Mouse (Mus musculus): ENCODE results near the gene Unc5c. TPM values are rescaled to one million over a fixed set of nuclear protein-coding genes. Genes with fewer than 3 reads are reported as not detected.

Gene Unc5c
- total and polyA plus RNA-seq, 2 experiments from 2014 or later, result 9.2 to 28.3 TPM

DNA sequence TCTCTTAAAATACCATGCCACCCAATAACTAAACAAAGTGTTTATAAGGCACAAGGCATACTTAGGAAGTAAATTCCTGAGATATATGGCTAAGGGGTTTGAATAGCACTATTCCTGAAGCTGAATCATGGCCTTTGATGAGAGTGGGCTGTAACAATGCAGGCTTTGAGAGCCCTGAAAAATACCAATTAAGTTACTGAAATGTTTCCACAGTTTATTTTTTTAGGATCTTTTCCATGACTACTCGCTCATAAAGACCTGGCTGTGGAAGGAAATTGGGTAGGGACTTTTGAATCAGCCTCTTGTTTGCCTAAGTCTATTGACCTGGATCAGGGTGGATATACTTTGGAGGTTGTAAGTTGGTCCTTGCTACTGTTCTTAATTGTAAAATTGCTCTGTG, 44.8 kb downstream of the Unc5c start:
- no peaks in the 10 kb centered on the region for H3K27me3 ChIP-seq (ENCODE audit: insufficient read depth, low read length)
- no peak overlapping the region for H3K4me2 ChIP-seq (ENCODE audit: low read depth)
- no peak for DNase-seq
- H3K27ac ChIP-seq (ENCODE audit: low read depth, low read length), result no peak overlapping the region
- no peaks in the 10 kb centered on the region for H3K9me3 ChIP-seq (ENCODE audit: low read length)
- no peaks in the 10 kb centered on the region for H3K36me3 ChIP-seq (ENCODE audit: insufficient read depth)
- H3K9ac ChIP-seq, result no peak overlapping the region
- TF ChIP-seq CTCF (IDR thresholded peaks at IDR 0.05; ENCODE audit: low read depth), result no peak
- 19% methylated on average over 1 of the region's 1 CpGs for WGBS
- no peaks in the 10 kb centered on the region for H3K4me1 ChIP-seq (ENCODE audit: insufficient read depth)
- no peak overlapping the region for H3K4me3 ChIP-seq (ENCODE audit: low read depth, low read length)
- no peak for ATAC-seq

DNA sequence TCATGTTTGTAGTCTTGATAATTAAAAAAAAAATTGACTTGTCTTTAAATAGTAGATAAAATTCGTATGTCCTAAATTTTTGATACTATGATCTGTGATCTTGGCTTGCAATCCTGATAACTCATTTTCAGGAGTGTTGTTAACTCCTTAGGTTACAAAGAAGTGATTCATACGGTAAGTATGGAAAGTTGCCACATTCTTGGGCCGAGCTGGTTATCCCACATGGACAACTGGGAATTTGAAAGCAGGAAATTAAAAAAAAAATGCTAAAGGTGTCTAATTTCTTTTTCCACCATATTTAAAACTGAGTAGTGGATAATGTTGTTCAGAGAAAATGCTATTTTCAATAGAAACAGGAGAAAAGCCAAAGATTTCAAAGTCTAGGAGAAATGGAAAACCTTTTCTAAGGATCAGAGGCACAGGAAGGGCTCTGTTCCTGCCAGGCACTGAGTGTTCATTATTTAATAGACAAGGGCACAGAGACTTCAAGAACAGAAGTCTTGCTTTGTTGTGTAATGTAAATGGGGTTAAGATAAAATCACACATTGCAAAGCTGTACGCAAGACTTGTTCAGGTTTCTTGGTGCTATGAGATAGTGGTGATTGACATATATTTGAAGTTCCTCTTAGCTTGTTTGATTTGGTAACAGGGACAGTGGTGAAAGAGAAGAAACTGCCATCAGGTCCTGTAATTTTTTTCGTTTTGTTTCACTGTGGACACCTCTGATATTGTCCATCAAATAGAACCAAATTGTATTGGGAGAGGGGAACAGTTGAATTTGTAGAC, 46.4 kb downstream of the Unc5c start:
- no peak overlapping the region for H3K4me3 ChIP-seq (ENCODE audit: low read depth, low read length)
- ATAC-seq (no peak), DNase-seq (no peak)
- H3K4me2 ChIP-seq (ENCODE audit: low read depth), result no peak overlapping the region
- no peak for TF ChIP-seq CTCF (IDR thresholded peaks at IDR 0.05; ENCODE audit: low read depth)
- no peaks in the 10 kb centered on the region for H3K27me3 ChIP-seq (ENCODE audit: insufficient read depth, low read length)
- H3K36me3 ChIP-seq (ENCODE audit: insufficient read depth), result no peaks in the 10 kb centered on the region
- H3K4me1 ChIP-seq (ENCODE audit: insufficient read depth), result no peaks in the 10 kb centered on the region
- H3K27ac ChIP-seq (ENCODE audit: low read depth, low read length), result no peak overlapping the region
- H3K9me3 ChIP-seq (ENCODE audit: low read length), result no peaks in the 10 kb centered on the region
- 69% methylated on average over 5 of the region's 5 CpGs for WGBS
- no peak overlapping the region for H3K9ac ChIP-seq

DNA sequence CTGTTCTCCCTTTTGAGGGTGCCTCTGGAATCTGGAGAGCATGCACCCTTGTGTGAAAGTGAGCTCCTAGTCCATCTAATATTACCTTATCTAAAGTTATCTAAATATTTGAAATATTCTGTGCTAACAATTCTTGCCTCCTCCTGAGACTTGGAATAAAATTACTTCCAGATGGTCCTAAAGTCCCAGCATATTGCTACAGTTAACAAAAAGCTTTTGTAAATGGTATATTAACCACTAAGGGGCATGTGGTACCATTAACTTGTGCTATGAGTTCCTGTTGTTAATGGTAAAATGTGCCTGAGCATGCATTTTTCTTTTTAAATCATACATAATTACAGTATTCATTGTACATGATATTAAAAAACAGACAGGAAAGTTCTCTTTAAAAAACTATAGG, 63.7 kb downstream of the Unc5c start:
- DNase-seq (no peak), ATAC-seq (no peak)
- no peak overlapping the region for H3K4me2 ChIP-seq (ENCODE audit: low read depth)
- H3K9me3 ChIP-seq (ENCODE audit: low read length), result no peaks in the 10 kb centered on the region
- no peaks in the 10 kb centered on the region for H3K36me3 ChIP-seq (ENCODE audit: insufficient read depth)
- TF ChIP-seq CTCF (IDR thresholded peaks at IDR 0.05; ENCODE audit: low read depth), result no peak
- H3K4me1 ChIP-seq (ENCODE audit: insufficient read depth), result no peaks in the 10 kb centered on the region
- no peaks in the 10 kb centered on the region for H3K27me3 ChIP-seq (ENCODE audit: insufficient read depth, low read length)
- no peak overlapping the region for H3K4me3 ChIP-seq (ENCODE audit: low read depth, low read length)
- H3K27ac ChIP-seq (ENCODE audit: low read depth, low read length), result no peak overlapping the region
- no peak overlapping the region for H3K9ac ChIP-seq

DNA sequence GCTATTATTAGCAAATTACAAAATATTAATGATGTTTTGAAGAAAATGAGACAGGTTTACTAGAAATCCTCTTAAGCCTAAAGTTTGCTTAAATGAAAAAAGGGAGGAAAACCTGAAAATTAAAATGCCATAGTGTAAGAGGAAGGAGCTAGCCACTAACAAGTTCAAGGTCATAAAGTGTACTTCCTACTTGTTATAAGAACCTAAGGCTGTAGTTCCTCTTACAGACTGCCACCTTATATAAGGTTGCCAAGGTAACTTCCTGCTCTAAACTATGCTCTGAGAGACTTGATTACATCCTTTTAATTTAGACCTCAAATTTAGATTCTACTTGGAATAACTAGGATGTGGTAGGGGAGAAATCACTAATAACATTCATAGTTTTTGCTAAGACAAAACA, 64.6 kb downstream of the Unc5c start:
- Histone ChIP-seq H3K4me1 (ENCODE audit: insufficient read depth) (no peaks in the 10 kb centered on the region), H3K36me3 (ENCODE audit: insufficient read depth) (no peaks in the 10 kb centered on the region), H3K4me3 (ENCODE audit: low read depth, low read length) (no peak overlapping the region), H3K4me2 (ENCODE audit: low read depth) (no peak overlapping the region), H3K27ac (ENCODE audit: low read depth, low read length) (no peak overlapping the region), H3K9ac (no peak overlapping the region), H3K27me3 (ENCODE audit: insufficient read depth, low read length) (no peaks in the 10 kb centered on the region), H3K9me3 (ENCODE audit: low read length) (no peaks in the 10 kb centered on the region)
- no peak for TF ChIP-seq CTCF (IDR thresholded peaks at IDR 0.05; ENCODE audit: low read depth)
- ATAC-seq (no peak), DNase-seq (no peak)

DNA sequence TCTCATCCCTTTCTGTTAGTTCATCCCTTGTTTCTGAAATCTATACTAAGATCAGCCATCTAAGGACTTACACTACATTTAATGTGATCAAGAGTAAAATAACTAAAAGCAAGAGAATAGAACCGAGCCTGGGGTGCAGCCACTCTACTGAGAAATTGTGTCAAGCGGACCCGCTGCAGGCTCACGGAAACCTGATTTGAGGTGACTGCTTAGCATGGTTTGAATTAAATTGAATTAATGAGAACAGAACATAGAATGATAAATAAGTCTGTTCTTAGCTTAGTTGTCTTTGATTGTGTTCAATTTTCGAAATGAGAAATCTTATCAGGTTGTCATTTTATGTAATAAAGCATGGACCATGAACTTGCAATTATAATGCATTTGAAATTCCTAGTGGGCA, 68.8 kb downstream of the Unc5c start:
- Histone ChIP-seq H3K4me1 (ENCODE audit: insufficient read depth) (no peaks in the 10 kb centered on the region), H3K36me3 (ENCODE audit: insufficient read depth) (no peaks in the 10 kb centered on the region), H3K9me3 (ENCODE audit: low read length) (no peaks in the 10 kb centered on the region), H3K4me2 (ENCODE audit: low read depth) (no peak overlapping the region), H3K27me3 (ENCODE audit: insufficient read depth, low read length) (no peaks in the 10 kb centered on the region), H3K27ac (ENCODE audit: low read depth, low read length) (no peak overlapping the region), H3K9ac (no peak overlapping the region), H3K4me3 (ENCODE audit: low read depth, low read length) (no peak overlapping the region)
- TF ChIP-seq CTCF (IDR thresholded peaks at IDR 0.05; ENCODE audit: low read depth), result no peak
- DNase-seq (no peak), ATAC-seq (no peak)
- 84% methylated on average over 5 of the region's 5 CpGs for WGBS

DNA sequence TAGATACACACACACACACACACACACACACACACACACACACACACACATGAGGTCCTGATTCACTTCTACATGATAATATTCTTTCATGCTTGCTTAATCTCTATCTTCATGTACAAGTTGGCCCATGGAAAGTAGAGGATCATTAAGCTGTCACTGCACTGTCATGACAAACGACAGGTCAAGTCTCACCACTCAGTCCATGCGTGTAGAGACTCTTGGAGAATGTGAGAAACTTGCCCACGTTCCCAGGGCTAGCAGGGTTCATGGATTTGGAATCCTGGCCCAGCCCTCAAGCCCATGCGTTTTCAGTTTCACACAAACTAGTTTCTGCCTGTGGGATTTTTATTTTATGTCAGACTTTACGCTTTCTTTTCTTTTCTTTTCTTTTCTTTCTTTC, 71.8 kb downstream of the Unc5c start:
- H3K9me3 ChIP-seq (ENCODE audit: low read length), result no peaks in the 10 kb centered on the region
- WGBS, result 79% methylated on average over 5 of the region's 5 CpGs
- no peaks in the 10 kb centered on the region for H3K4me1 ChIP-seq (ENCODE audit: insufficient read depth)
- no peak overlapping the region for H3K9ac ChIP-seq
- no peak overlapping the region for H3K4me2 ChIP-seq (ENCODE audit: low read depth)
- H3K36me3 ChIP-seq (ENCODE audit: insufficient read depth), result no peaks in the 10 kb centered on the region
- DNase-seq (no peak), ATAC-seq (no peak)
- no peak for TF ChIP-seq CTCF (IDR thresholded peaks at IDR 0.05; ENCODE audit: low read depth)
- no peak overlapping the region for H3K27ac ChIP-seq (ENCODE audit: low read depth, low read length)
- no peak overlapping the region for H3K4me3 ChIP-seq (ENCODE audit: low read depth, low read length)
- H3K27me3 ChIP-seq (ENCODE audit: insufficient read depth, low read length), result no peaks in the 10 kb centered on the region

DNA sequence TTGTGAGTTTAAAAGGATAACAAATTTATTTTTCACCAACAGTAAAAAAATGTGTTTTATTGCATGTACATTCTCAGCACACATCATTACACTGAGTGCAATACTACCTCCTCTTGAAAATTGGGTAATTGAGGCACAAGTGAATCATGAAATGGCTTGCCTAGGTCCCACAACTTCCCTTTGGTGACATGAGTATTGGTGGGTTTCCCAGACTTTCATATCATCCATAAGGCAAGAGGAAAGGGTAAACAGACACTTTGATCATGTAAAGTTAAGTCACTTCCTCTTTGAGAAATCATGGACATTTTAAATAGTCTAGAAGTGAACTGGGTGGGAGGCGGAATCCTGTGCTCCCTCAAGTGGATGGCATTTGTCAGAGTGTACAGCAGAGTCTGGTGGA, 73.1 kb downstream of the Unc5c start:
- WGBS, result 87% methylated on average over 1 of the region's 1 CpGs
- Histone ChIP-seq H3K9me3 (ENCODE audit: low read length) (no peaks in the 10 kb centered on the region), H3K27me3 (ENCODE audit: insufficient read depth, low read length) (no peaks in the 10 kb centered on the region), H3K4me1 (ENCODE audit: insufficient read depth) (no peaks in the 10 kb centered on the region), H3K4me3 (ENCODE audit: low read depth, low read length) (no peak overlapping the region), H3K9ac (no peak overlapping the region), H3K4me2 (ENCODE audit: low read depth) (no peak overlapping the region), H3K27ac (ENCODE audit: low read depth, low read length) (no peak overlapping the region), H3K36me3 (ENCODE audit: insufficient read depth) (no peaks in the 10 kb centered on the region)
- TF ChIP-seq CTCF (IDR thresholded peaks at IDR 0.05; ENCODE audit: low read depth), result no peak
- no peak for DNase-seq
- no peak for ATAC-seq
